8 mouse cellular contexts compared by ENCODE assay signal in the genomic region with DNA sequence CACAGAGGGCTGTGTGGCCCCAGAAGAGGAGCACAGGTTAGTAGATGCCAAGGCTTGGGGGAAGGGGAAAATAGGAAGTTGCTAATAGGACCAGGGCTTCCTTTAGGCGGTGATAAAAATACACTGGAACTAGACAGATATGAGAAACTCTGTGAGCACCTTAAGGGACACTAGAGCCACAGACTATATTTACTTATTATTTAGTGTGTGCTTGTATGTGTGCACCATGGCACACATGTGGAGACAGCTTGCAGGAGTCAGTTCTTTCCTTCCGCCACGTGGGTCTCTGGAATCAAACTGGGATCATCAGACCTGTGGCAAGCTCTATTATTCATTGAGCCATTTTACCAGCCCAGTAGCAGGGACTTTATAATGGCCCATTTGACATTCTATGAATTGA. TPM values are rescaled to one million over a fixed set of nuclear protein-coding genes. Genes with fewer than 3 reads are reported as not detected.
DNase-seq lines count a peak whose midpoint lies in the region; ATAC-seq and TF ChIP-seq lines count a peak whose summit lies in the region.

No protein-coding gene starts in this region.

- H3K4me2 ChIP-seq in kidney, embryonic 14.5 days (replicated peaks; ENCODE audit: low read depth, low read length) = no peak overlapping the region
- peak overlapping the region; percentile 3 for H3K4me2 ChIP-seq in heart, embryonic 13.5 days
- no peak overlapping the region for H3K4me2 ChIP-seq in liver, embryonic 16.5 days (ENCODE audit: low read depth, low read length)

- H3K9ac ChIP-seq in kidney, embryonic 14.5 days (ENCODE audit: low read depth, low read length) = no peak overlapping the region
- peak overlapping the region; percentile 53 for H3K9ac ChIP-seq in heart, embryonic 13.5 days
- no peak overlapping the region for H3K9ac ChIP-seq in liver, embryonic 16.5 days (ENCODE audit: low read depth, low read length)

- H3K27me3 ChIP-seq in kidney, embryonic 14.5 days (ENCODE audit: control insufficient read depth, insufficient read depth, low read length) = no peaks in the 10 kb centered on the region
- no peaks in the 10 kb centered on the region for H3K27me3 ChIP-seq in heart, embryonic 13.5 days (replicated peaks)
- no peaks in the 10 kb centered on the region for H3K27me3 ChIP-seq in liver, embryonic 16.5 days (ENCODE audit: control insufficient read depth, insufficient read depth, low read depth, low read length)

- H3K4me3 ChIP-seq in kidney, embryonic 14.5 days (ENCODE audit: low read length) = no peak overlapping the region
- no peak overlapping the region for H3K4me3 ChIP-seq in bone marrow macrophage, adult 2 months (ENCODE audit: insufficient read depth, low read length)
- no peak overlapping the region for H3K4me3 ChIP-seq in heart, embryonic 13.5 days
- H3K4me3 ChIP-seq in liver, embryonic 16.5 days (ENCODE audit: low read depth, low read length) = no peak overlapping the region

- TF ChIP-seq CTCF in bone marrow macrophage, adult 2 months (IDR thresholded peaks at IDR 0.05; ENCODE audit: low read depth, low read length) = no peak; the same call in 1 of the 2 replicates

- H3K9me3 ChIP-seq in kidney, embryonic 14.5 days (ENCODE audit: control insufficient read depth, low read length) = no peaks in the 10 kb centered on the region
- no peaks in the 10 kb centered on the region for H3K9me3 ChIP-seq in heart, embryonic 13.5 days
- H3K9me3 ChIP-seq in liver, embryonic 16.5 days (replicated peaks; ENCODE audit: control insufficient read depth, low read length) = no peaks in the 10 kb centered on the region

- ATAC-seq in kidney, embryonic 14.5 days (ENCODE audit: low FRiP score, low TSS enrichment) = no peak
- no peak for ATAC-seq in heart, embryonic 13.5 days (ENCODE audit: extremely low read depth, insufficient number of reproducible peaks, low FRiP score, low TSS enrichment)
- ATAC-seq in liver, embryonic 16.5 days (ENCODE audit: low read depth) = no peak

- H3K27ac ChIP-seq in kidney, embryonic 14.5 days (ENCODE audit: low read depth, low read length) = peak overlapping the region; percentile 63
- peak overlapping the region; percentile 82 for H3K27ac ChIP-seq in bone marrow macrophage, adult 2 months (ENCODE audit: insufficient read depth, low read depth, low read length)
- H3K27ac ChIP-seq in heart, embryonic 13.5 days (replicated peaks) = peak overlapping the region; percentile 96
- peak overlapping the region; percentile 52; the same call in 1 of the 2 replicates for H3K27ac ChIP-seq in liver, embryonic 16.5 days (ENCODE audit: low read length)

- no peaks in the 10 kb centered on the region for H3K4me1 ChIP-seq in kidney, embryonic 14.5 days (ENCODE audit: control insufficient read depth, insufficient read depth, low read length)
- peaks cover 34% of the 10 kb centered on the region for H3K4me1 ChIP-seq in bone marrow macrophage, adult 2 months (ENCODE audit: control insufficient read depth, insufficient read depth, low read length)
- peaks cover 31% of the 10 kb centered on the region for H3K4me1 ChIP-seq in heart, embryonic 13.5 days
- no peaks in the 10 kb centered on the region for H3K4me1 ChIP-seq in liver, embryonic 16.5 days (ENCODE audit: control insufficient read depth, low read depth, low read length)

- TF ChIP-seq POLR2A in bone marrow macrophage, adult 2 months (IDR thresholded peaks at IDR 0.05; ENCODE audit: borderline replicate concordance, low read depth, low read length) = no peak

- WGBS in kidney, embryonic 14.5 days = 66% methylated on average over 3 of the region's 3 CpGs
- WGBS in heart, embryonic 13.5 days = 47% methylated on average over 3 of the region's 3 CpGs
- WGBS in liver, embryonic 16.5 days (ENCODE audit: insufficient replicate concordance) = 30% methylated on average over 3 of the region's 3 CpGs

- no peak for DNase-seq in kidney, adult 9 months
- DNase-seq in embryo, embryonic 9.5 days (ENCODE audit: extremely low spot score) = no peak
- no peak for DNase-seq in gastrocnemius, postnatal 10 days
- no peak for DNase-seq in frontal cortex, postnatal 14 days (ENCODE audit: low spot score in 2 of 2)

- no peaks in the 10 kb centered on the region for H3K36me3 ChIP-seq in kidney, embryonic 14.5 days (ENCODE audit: control insufficient read depth, insufficient read depth, low read length)
- no peaks in the 10 kb centered on the region for H3K36me3 ChIP-seq in heart, embryonic 13.5 days
- H3K36me3 ChIP-seq in liver, embryonic 16.5 days (ENCODE audit: control insufficient read depth, insufficient read depth) = no peaks in the 10 kb centered on the region

RNA-seq across cellular contexts. Expression of a gene that starts 9.9 kb away (rescaled TPM):
- 32.7 and 38.4 TPM in 2 replicates for polyA plus RNA-seq in kidney, embryonic 14.5 days (2014; fragmentation: Nextera tagmentation; extraction: Ambion mirVana)
- polyA plus RNA-seq in bone marrow macrophage, adult 2 months (2012; ENCODE audit: insufficient read depth, insufficient read length, missing spikeins) = 6.7 TPM in 1 of 2 replicates, not detected in the other
- 15.9 and 19.4 TPM in 2 replicates for polyA plus RNA-seq in heart, embryonic 13.5 days (2015; fragmentation: Nextera tagmentation; extraction: Ambion mirVana)
- 5.8 and 6.0 TPM in 2 replicates for polyA plus RNA-seq in liver, embryonic 16.5 days (2015; fragmentation: Nextera tagmentation; extraction: Ambion mirVana)
- 10 to 100 TPM; 14.2 to 15.8 TPM for total RNA-seq in gastrocnemius, postnatal 10 days (2021)

RNA-seq across cellular contexts. Expression of a gene that starts 23.7 kb away (rescaled TPM):
- polyA plus RNA-seq in kidney, embryonic 14.5 days (2014; fragmentation: Nextera tagmentation; extraction: Ambion mirVana) = 12.1 and 13.9 TPM in 2 replicates
- 34.3 and 37.1 TPM in 2 replicates for polyA plus RNA-seq in bone marrow macrophage, adult 2 months (2012; ENCODE audit: insufficient read depth, insufficient read length, missing spikeins)
- polyA plus RNA-seq in heart, embryonic 13.5 days (2015; fragmentation: Nextera tagmentation; extraction: Ambion mirVana) = 14.2 and 15.1 TPM in 2 replicates
- polyA plus RNA-seq in liver, embryonic 16.5 days (2015; fragmentation: Nextera tagmentation; extraction: Ambion mirVana) = 1.8 and 2.0 TPM in 2 replicates
- 10 to 100 TPM; 25.2 to 31.9 TPM for total RNA-seq in gastrocnemius, postnatal 10 days (2021)

RNA-seq across cellular contexts. Expression of a gene that starts 55.3 kb away (rescaled TPM):
- polyA plus RNA-seq in kidney, embryonic 14.5 days (2014; fragmentation: Nextera tagmentation; extraction: Ambion mirVana) = 110 and 125 TPM in 2 replicates
- polyA plus RNA-seq in bone marrow macrophage, adult 2 months (2012; ENCODE audit: insufficient read depth, insufficient read length, missing spikeins) = 51.4 and 60.2 TPM in 2 replicates
- 107 and 116 TPM in 2 replicates for polyA plus RNA-seq in heart, embryonic 13.5 days (2015; fragmentation: Nextera tagmentation; extraction: Ambion mirVana)
- polyA plus RNA-seq in liver, embryonic 16.5 days (2015; fragmentation: Nextera tagmentation; extraction: Ambion mirVana) = 53.6 and 54.3 TPM in 2 replicates
- total RNA-seq in gastrocnemius, postnatal 10 days (2021) = 10 to 100 TPM; 28.7 to 35.9 TPM
